Mouse (Mus musculus) E14TG2a.4 (cell line): Measurements from ENCODE around the gene Nr6a1.

Experiments used
- CTCF ChIP-seq: conservative IDR thresholded peaks from 2 replicates; pipeline ENCODE4 v1.5.1; 2014; ENCODE audit warnings: low read length
- NANOG ChIP-seq: IDR thresholded peaks from 2 replicates; pipeline ENCODE4 v1.6.1; 2014; ENCODE audit warnings: borderline replicate concordance, low read length, mixed read lengths

DNA sequence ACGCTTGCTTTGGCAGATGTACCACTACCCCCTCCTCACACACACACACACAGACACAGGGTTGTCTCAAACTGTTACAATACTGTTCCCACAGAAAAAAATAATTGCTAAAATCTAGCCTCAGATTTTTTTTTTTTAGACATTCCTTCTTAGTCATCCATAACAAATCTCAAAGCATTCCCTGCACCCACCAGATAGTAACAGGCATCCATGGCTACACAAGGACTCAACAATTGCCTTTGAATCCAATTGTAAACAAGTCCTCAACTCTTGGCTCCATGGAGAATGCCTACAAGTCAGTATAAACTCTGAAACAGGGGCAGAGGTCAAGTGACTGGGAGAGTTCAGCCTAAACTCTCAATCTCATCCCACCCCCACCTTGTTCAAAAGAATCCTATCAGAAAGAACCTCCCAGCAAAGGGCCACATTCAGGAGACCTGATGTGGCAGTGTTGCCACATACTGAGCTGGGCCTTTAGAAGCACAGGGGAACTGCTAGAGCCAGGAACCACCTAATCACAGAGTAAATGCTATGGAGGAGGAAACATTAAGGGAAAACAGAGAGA, 52.9 kb downstream of the Nr6a1 start:
- TF ChIP-seq CTCF, result no peak
- TF ChIP-seq NANOG, result no peak
